ENCODE assay signal across 9 mouse cellular contexts in genomic region chr2:161511101-161511759, GRCm38 (mm10).
A peak's percentile ranks its signal among the peaks of the same experiment; 100 is the strongest.
DNase-seq lines count a peak whose midpoint lies in the region; ATAC-seq and TF ChIP-seq lines count a peak whose summit lies in the region.
"Had no signal": no experiment of that assay in that cellular context is flagged by ENCODE, and none has a peak within 500 bp of the region (broad histone marks: within the 10 kb centered on the region; RNA-seq: fewer than 3 reads in every experiment).

No protein-coding gene starts in this region.

- no peak overlapping the region for H3K27ac ChIP-seq in ES-Bruce4 (ENCODE audit: insufficient read depth, low read length)

- no peak for TF ChIP-seq POLR2A in ES-Bruce4 (IDR thresholded peaks at IDR 0.05; ENCODE audit: insufficient read depth, low read length)

- peak overlapping the region; percentile 64 for H3K9ac ChIP-seq in ES-Bruce4 (ENCODE audit: low read depth, poor library complexity, severe bottlenecking)

- TF ChIP-seq EP300 in ES-Bruce4 (IDR thresholded peaks at IDR 0.05; ENCODE audit: insufficient read depth, low read depth, low read length): no peak

- H3K9me3 ChIP-seq in ES-Bruce4 (replicated peaks; ENCODE audit: control insufficient read depth, insufficient read depth, low read length, poor library complexity, severe bottlenecking): no peaks in the 10 kb centered on the region

- no peaks in the 10 kb centered on the region for H3K4me1 ChIP-seq in ES-Bruce4 (ENCODE audit: control insufficient read depth, insufficient read depth, low read length)

- DNase-seq in heart, adult 11 months: peak; percentile 37
- no peak for DNase-seq in heart, postnatal 4 days
- no peak for DNase-seq in ovary, postnatal 14 days (ENCODE audit: low spot score)
- DNase-seq in frontal cortex, postnatal 36 days (ENCODE audit: low spot score in 2 of 2): no peak
- no peak for DNase-seq in gastrocnemius, adult 18-20 months (ENCODE audit: low spot score)

- peak; percentile 38 to 57; a peak in 3 of 4 replicates for ATAC-seq in hematopoietic stem cell, adult 5-6 weeks (replicated peaks in 1 of 2; ENCODE audit: insufficient read depth in 1 of 2, low FRiP score in 2 of 2, low TSS enrichment in 1 of 2, low read depth in 1 of 2, poor library complexity in 2 of 2, severe bottlenecking in 2 of 2)
- ATAC-seq in megakaryocyte progenitor cell, adult 5-6 weeks (replicated peaks; ENCODE audit: poor library complexity): peak; percentile 43

- peak overlapping the region; percentile 59 for H3K4me3 ChIP-seq in ES-Bruce4 (ENCODE audit: low read depth, low read length)
- H3K4me3 ChIP-seq: erythroblast, embryonic 14.5 days had no signal

- no peaks in the 10 kb centered on the region for H3K36me3 ChIP-seq in ES-Bruce4 (ENCODE audit: control insufficient read depth, insufficient read depth, low read length, poor library complexity, severe bottlenecking)

- no peaks in the 10 kb centered on the region for H3K27me3 ChIP-seq in ES-Bruce4 (ENCODE audit: control insufficient read depth, insufficient read depth, low read length, poor library complexity, severe bottlenecking)

- TF ChIP-seq CTCF in ES-Bruce4 (IDR thresholded peaks at IDR 0.05; ENCODE audit: low read depth, low read length): no peak
